Mouse (Mus musculus) liver, adult 2 months (tissue): Measurements from ENCODE around the gene Bap1.

ENCODE experiments used
- CTCF ChIP-seq: fragments of 200-500 bp; IDR thresholded peaks from 2 replicates; pipeline ENCODE4 v1.5.1; 2011; ENCODE audit warnings: low read depth, low read length, control low read depth
- POLR2A ChIP-seq: fragments of 200-500 bp; IDR thresholded peaks from 2 replicates; pipeline ENCODE4 v1.6.1; 2011; ENCODE audit warnings: low read length, control low read depth; ENCODE audit not compliant: insufficient read depth; ENCODE audit errors: extremely low read depth

DNA sequence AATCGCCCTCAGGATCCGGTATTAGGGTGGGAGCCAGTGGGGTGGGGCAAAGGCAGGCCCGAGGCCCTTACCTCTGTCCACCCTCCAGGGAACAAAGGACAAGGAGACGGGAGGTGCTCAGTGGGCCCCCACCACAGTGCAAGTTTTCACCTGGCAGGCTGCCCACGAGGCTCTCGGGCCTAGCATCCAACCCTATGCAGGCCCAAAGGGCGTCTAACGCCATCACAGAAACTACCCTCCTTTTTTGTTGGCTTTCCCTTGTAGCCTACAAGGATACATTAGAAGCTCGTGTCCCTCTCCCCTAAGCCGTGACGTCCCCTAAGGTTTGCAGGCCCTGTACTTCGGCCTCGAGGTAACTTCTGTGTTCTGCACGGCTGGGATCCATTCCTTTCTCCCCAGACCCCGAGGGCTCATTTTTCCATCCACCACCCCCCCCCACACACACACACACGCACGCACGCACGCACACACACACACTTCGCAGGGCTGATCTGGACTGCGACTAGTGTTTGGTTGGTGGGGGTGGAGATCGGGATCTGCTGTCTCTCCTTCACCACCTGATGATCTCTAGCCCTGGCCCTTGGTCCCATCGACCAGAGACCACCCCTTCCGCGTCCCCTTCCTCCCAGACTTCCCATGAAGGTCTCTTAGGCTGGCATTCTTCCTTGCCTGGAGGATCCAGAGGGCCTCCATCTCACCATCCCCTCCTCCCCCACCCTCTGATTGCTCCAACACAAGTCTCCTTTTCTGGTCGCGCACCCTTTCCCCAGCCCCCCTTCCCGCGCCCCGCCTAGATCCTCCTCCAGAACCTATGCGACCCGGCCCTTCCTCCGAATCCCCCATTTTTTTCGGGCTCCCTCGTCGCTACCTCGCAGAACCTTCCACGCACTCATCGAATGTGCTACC is 45.4 kb upstream of the Bap1 start:
- TF ChIP-seq POLR2A (no peak), CTCF (no peak)
